In the genomic region with DNA sequence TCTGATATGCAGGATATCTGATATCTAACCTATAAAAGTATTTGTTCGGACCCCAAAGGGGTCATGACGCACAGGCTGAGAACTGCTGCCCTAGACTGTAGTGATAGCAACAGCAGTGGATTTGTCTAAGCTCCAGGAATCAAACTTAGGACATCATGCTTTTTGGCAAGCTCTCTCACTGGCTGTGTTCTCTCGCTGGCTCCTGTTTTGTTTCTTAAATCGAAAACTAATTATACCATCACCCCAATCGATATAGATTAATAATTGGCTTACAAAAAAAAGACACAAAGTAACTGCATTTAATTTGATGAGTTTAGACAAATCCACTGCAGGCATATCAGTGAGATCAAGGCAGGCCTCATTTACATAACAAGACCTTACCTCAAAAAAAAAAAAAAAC, we compare ENCODE assay signal across 28 mouse cellular contexts. TPM values are rescaled to one million over a fixed set of nuclear protein-coding genes. Genes with fewer than 3 reads are reported as not detected.
A peak's percentile ranks its signal among the peaks of the same experiment; 100 is the strongest.
DNase-seq lines count a peak whose midpoint lies in the region; ATAC-seq and TF ChIP-seq lines count a peak whose summit lies in the region.
"Had no signal": no experiment of that assay in that cellular context is flagged by ENCODE, and none has a peak within 500 bp of the region (broad histone marks: within the 10 kb centered on the region; RNA-seq: fewer than 3 reads in every experiment).

No protein-coding gene starts in this region.

- H3K4me2 ChIP-seq in liver, postnatal 0 days (ENCODE audit: low read depth, low read length): 0 out of 2 replicates have a peak overlapping the region, but pooled peaks have one; percentile 18
- H3K4me2 ChIP-seq in liver, embryonic 12.5 days: no peak overlapping the region
- H3K4me2 ChIP-seq: embryonic facial prominence, embryonic 13.5 days; embryonic facial prominence, embryonic 15.5 days; forebrain, embryonic 12.5 days had no signal

- no peak overlapping the region for H3K9ac ChIP-seq in liver, adult 2 months (ENCODE audit: low read depth, low read length)
- H3K9ac ChIP-seq in liver, postnatal 0 days (replicated peaks): no peak overlapping the region
- H3K9ac ChIP-seq in liver, embryonic 12.5 days: no peak overlapping the region
- H3K9ac ChIP-seq: embryonic facial prominence, embryonic 13.5 days; embryonic facial prominence, embryonic 15.5 days; forebrain, embryonic 12.5 days had no signal

- no peak overlapping the region for H3K4me3 ChIP-seq in liver, adult 2 months (ENCODE audit: insufficient read depth, low read depth, low read length)
- no peak overlapping the region for H3K4me3 ChIP-seq in liver, postnatal 0 days (ENCODE audit: low read depth, low read length)
- no peak overlapping the region for H3K4me3 ChIP-seq in liver, embryonic 12.5 days
- no peak overlapping the region for H3K4me3 ChIP-seq in small intestine, adult 2 months (ENCODE audit: low read depth, low read length)
- H3K4me3 ChIP-seq: embryonic facial prominence, embryonic 13.5 days; embryonic facial prominence, embryonic 15.5 days; erythroblast, embryonic 14.5 days; forebrain, embryonic 10.5 days; forebrain, embryonic 12.5 days had no signal

- H3K9me3 ChIP-seq in liver, postnatal 0 days (ENCODE audit: low read length): no peaks in the 10 kb centered on the region
- no peaks in the 10 kb centered on the region for H3K9me3 ChIP-seq in liver, embryonic 12.5 days (replicated peaks)
- H3K9me3 ChIP-seq: embryonic facial prominence, embryonic 13.5 days; embryonic facial prominence, embryonic 15.5 days; forebrain, embryonic 10.5 days; forebrain, embryonic 12.5 days; G1E had no signal

- intact Hi-C loops in heart, postnatal 10 days (cut with DNase I): no loop called here

- no peak for TF ChIP-seq POLR2A in liver, adult 2 months (IDR thresholded peaks at IDR 0.05; ENCODE audit: extremely low read depth, insufficient read depth, low read length)
- no peak for TF ChIP-seq POLR2A in small intestine, adult 2 months (IDR thresholded peaks at IDR 0.05; ENCODE audit: low read depth, low read length)

- 19% methylated on average over 5 of the region's 5 CpGs for WGBS in liver, adult 2 months
- 84% methylated on average over 5 of the region's 5 CpGs for WGBS in liver, postnatal 0 days (ENCODE audit: insufficient replicate concordance)
- WGBS in liver, embryonic 12.5 days (ENCODE audit: insufficient replicate concordance): 71% methylated on average over 5 of the region's 5 CpGs
- 37% methylated on average over 5 of the region's 5 CpGs for WGBS in small intestine, adult 2 months

- no peak for TF ChIP-seq CTCF in liver, adult 2 months (IDR thresholded peaks at IDR 0.05; ENCODE audit: low read depth, low read length)
- TF ChIP-seq CTCF in liver, postnatal 0 days (IDR thresholded peaks at IDR 0.05; ENCODE audit: low read depth): no peak
- no peak for TF ChIP-seq CTCF in small intestine, adult 2 months (IDR thresholded peaks at IDR 0.05; ENCODE audit: extremely low read depth, insufficient read length, insufficient replicate concordance, low read depth, low read length)

- peaks cover 41% of the 10 kb centered on the region for H3K36me3 ChIP-seq in liver, adult 2 months (ENCODE audit: control insufficient read depth, insufficient read depth, low read length)
- H3K36me3 ChIP-seq in liver, postnatal 0 days (replicated peaks; ENCODE audit: insufficient read depth, low read length): peaks cover 3% of the 10 kb centered on the region; the same call in 1 of the 2 replicates
- H3K36me3 ChIP-seq in liver, embryonic 12.5 days: no peaks in the 10 kb centered on the region
- peaks cover 29% of the 10 kb centered on the region for H3K36me3 ChIP-seq in small intestine, adult 2 months (ENCODE audit: control insufficient read depth, insufficient read depth, low read length)
- H3K36me3 ChIP-seq: embryonic facial prominence, embryonic 13.5 days; embryonic facial prominence, embryonic 15.5 days; forebrain, embryonic 10.5 days; forebrain, embryonic 12.5 days; G1E had no signal

- H3K79me2 ChIP-seq in liver, adult 2 months (ENCODE audit: control insufficient read depth, insufficient read depth, low read length): peaks cover 17% of the 10 kb centered on the region; the same call in 1 of the 2 replicates

- H3K4me1 ChIP-seq in liver, adult 2 months (ENCODE audit: control insufficient read depth, insufficient read depth, low read length): peaks cover 16% of the 10 kb centered on the region
- 0 out of 2 replicates have a peak, but pooled peaks cover 2% of the 10 kb centered on the region for H3K4me1 ChIP-seq in liver, postnatal 0 days (ENCODE audit: insufficient read depth)
- H3K4me1 ChIP-seq in liver, embryonic 12.5 days: no peaks in the 10 kb centered on the region
- peaks cover 9% of the 10 kb centered on the region; the same call in 1 of the 2 replicates for H3K4me1 ChIP-seq in small intestine, adult 2 months (ENCODE audit: control insufficient read depth, insufficient read depth, insufficient read length, low read length)
- H3K4me1 ChIP-seq: embryonic facial prominence, embryonic 13.5 days; embryonic facial prominence, embryonic 15.5 days; forebrain, embryonic 10.5 days; forebrain, embryonic 12.5 days had no signal

- H3K27ac ChIP-seq in liver, adult 2 months (replicated peaks; ENCODE audit: insufficient read depth, low read depth, low read length): no peak overlapping the region
- H3K27ac ChIP-seq in liver, postnatal 0 days (ENCODE audit: low read depth): peak overlapping the region; percentile 61; the same call in 1 of the 2 replicates
- H3K27ac ChIP-seq in liver, embryonic 12.5 days: no peak overlapping the region
- peak overlapping the region; percentile 53 for H3K27ac ChIP-seq in small intestine, adult 2 months (ENCODE audit: insufficient read depth, low read depth, low read length)
- H3K27ac ChIP-seq: embryonic facial prominence, embryonic 13.5 days; embryonic facial prominence, embryonic 15.5 days; forebrain, embryonic 10.5 days; forebrain, embryonic 12.5 days had no signal

- ATAC-seq in liver, postnatal 0 days: no peak
- ATAC-seq in liver, embryonic 12.5 days: no peak
- ATAC-seq: CD4-positive, CD25-positive, alpha-beta regulatory T cell, adult 4 months; forebrain, embryonic 14.5 days; forebrain, embryonic 16.5 days had no signal

- no peaks in the 10 kb centered on the region for H3K27me3 ChIP-seq in liver, adult 2 months (ENCODE audit: control insufficient read depth, insufficient read depth, low read length)
- no peaks in the 10 kb centered on the region for H3K27me3 ChIP-seq in liver, postnatal 0 days (ENCODE audit: insufficient read depth, low read length)
- no peaks in the 10 kb centered on the region for H3K27me3 ChIP-seq in liver, embryonic 12.5 days (replicated peaks)
- no peaks in the 10 kb centered on the region; the same call in 1 of the 2 replicates for H3K27me3 ChIP-seq in small intestine, adult 2 months (ENCODE audit: control insufficient read depth, insufficient read depth, low read length)
- H3K27me3 ChIP-seq: CH12.LX; embryonic facial prominence, embryonic 13.5 days; embryonic facial prominence, embryonic 15.5 days; forebrain, embryonic 12.5 days had no signal

- TF ChIP-seq EP300 in liver, postnatal 0 days (IDR thresholded peaks at IDR 0.05; ENCODE audit: low read depth): no peak

- peak; percentile 4 for DNase-seq in heart, adult 11 months
- no peak for DNase-seq in heart, postnatal 10 days
- DNase-seq in liver, adult 2 months (ENCODE audit: extremely low read depth, low read depth, low spot score): peak; percentile 99
- no peak for DNase-seq in liver
- no peak for DNase-seq in liver, postnatal 0 days
- no peak for DNase-seq in adrenal gland, postnatal 36 days
- DNase-seq: adrenal gland, adult 2 months; adrenal gland, postnatal 10 days; adrenal gland, postnatal 25 days; B cell, adult 2 months; cerebellum, adult 11-12 months; cerebellum, adult 2 months; cerebellum, adult 9-10 months; cerebellum, postnatal 10 days; cerebellum, postnatal 25 days; embryo, embryonic 11 days had no signal

RNA-seq across cellular contexts. Expression of a gene that starts 10.9 kb away (rescaled TPM):
- total RNA-seq in heart, postnatal 10 days (2021): 10 to 100 TPM; 62.8 to 65.1 TPM
- total RNA-seq in liver, adult 2 months (2014; rRNA removed): 223 and 268 TPM in 2 replicates
- 87.2 and 94.7 TPM in 2 replicates for polyA plus RNA-seq in liver, adult 2 months (2012; rRNA removed)
- 74.3 and 75.2 TPM in 2 replicates for polyA plus RNA-seq in liver, postnatal 0 days (2015; fragmentation: Nextera tagmentation; extraction: Ambion mirVana)
- 52.6 and 59.3 TPM in 2 replicates for polyA plus RNA-seq in liver, embryonic 12.5 days (2016; fragmentation: Nextera tagmentation; extraction: Ambion mirVana)
- polyA plus RNA-seq in small intestine, adult 2 months (2012; rRNA removed): 21.9 and 37.8 TPM in 2 replicates
- 100 to 1,000 TPM; 107 to 159 TPM for total RNA-seq in adrenal gland, postnatal 36 days (2021)

RNA-seq across cellular contexts. Expression of a gene that starts 39.8 kb away (rescaled TPM):
- total RNA-seq in heart, postnatal 10 days (2021): 10 to 100 TPM; 26.1 to 29.4 TPM
- total RNA-seq in liver, adult 2 months (2014; rRNA removed): 7.3 and 9.9 TPM in 2 replicates
- 4.7 and 8.6 TPM in 2 replicates for polyA plus RNA-seq in liver, adult 2 months (2012; rRNA removed)
- polyA plus RNA-seq in liver, postnatal 0 days (2015; fragmentation: Nextera tagmentation; extraction: Ambion mirVana): 22.1 and 28.9 TPM in 2 replicates
- 68.6 and 69.4 TPM in 2 replicates for polyA plus RNA-seq in liver, embryonic 12.5 days (2016; fragmentation: Nextera tagmentation; extraction: Ambion mirVana)
- polyA plus RNA-seq in small intestine, adult 2 months (2012; rRNA removed): 5.2 and 8.9 TPM in 2 replicates
- 10 to 100 TPM; 40.4 to 45.5 TPM for total RNA-seq in adrenal gland, postnatal 36 days (2021)

RNA-seq across cellular contexts. Expression of a gene that starts 45.2 kb away (rescaled TPM):
- 10 to 100 TPM; 65.3 to 66.2 TPM for total RNA-seq in heart, postnatal 10 days (2021)
- 34.2 and 37.6 TPM in 2 replicates for total RNA-seq in liver, adult 2 months (2014; rRNA removed)
- polyA plus RNA-seq in liver, adult 2 months (2012; rRNA removed): 63.9 and 68.0 TPM in 2 replicates
- polyA plus RNA-seq in liver, postnatal 0 days (2015; fragmentation: Nextera tagmentation; extraction: Ambion mirVana): 49.6 and 50.7 TPM in 2 replicates
- polyA plus RNA-seq in liver, embryonic 12.5 days (2016; fragmentation: Nextera tagmentation; extraction: Ambion mirVana): 54.4 and 55.3 TPM in 2 replicates
- polyA plus RNA-seq in small intestine, adult 2 months (2012; rRNA removed): 30.0 and 56.7 TPM in 2 replicates
- 100 to 1,000 TPM in 1 of 2 experiments, 10 to 100 TPM in 1; 90.7 to 112 TPM for total RNA-seq in adrenal gland, postnatal 36 days (2021)

Comparison
In these comparisons a context has a peak if more than half of its experiments do, and no peak if none do; other contexts are left out.
1. DNase-seq: peak in heart, adult 11 months (single experiment) and liver, adult 2 months (single experiment); none in heart, postnatal 10 days (0 of 2), liver (single experiment), liver, postnatal 0 days (single experiment) and adrenal gland, postnatal 36 days (0 of 2).
2. H3K27ac ChIP-seq: peak in liver, postnatal 0 days (single experiment) and small intestine, adult 2 months (single experiment); none in liver, adult 2 months (single experiment) and liver, embryonic 12.5 days (single experiment).